Comparison of ENCODE assay signal across 8 mouse cellular contexts in the genomic region with DNA sequence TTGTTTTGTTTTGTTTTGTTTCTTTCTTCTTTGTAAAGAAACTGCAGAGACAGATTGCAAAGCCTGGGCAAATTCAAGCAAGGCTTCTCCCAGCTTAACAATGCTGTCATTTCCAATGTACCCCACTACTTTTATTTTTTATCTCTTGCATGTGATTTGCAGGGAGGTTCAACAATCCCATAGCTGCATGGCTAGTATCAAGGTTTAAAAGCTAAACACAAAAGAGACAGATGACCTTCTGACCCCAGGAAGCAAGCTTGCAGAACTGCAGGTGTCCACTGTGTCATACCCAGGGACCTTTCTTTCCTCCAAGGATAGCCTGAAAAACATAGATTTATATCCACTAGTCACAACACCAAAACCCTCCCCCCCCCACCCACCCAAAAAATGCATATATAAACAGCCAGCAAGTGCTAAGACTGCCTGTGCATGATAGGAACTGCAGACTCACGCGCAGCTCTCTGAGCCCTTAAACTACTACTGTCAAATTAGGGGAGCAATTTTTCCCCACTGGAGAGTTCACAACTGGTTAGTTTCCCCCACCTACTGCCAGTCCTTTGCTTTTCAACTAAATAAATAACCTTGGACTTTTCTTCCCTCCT.
DNase-seq lines count a peak whose midpoint lies in the region; ATAC-seq lines count a peak whose summit lies in the region.

No protein-coding gene starts in this region.

- no peaks in the 10 kb centered on the region for H3K9me3 ChIP-seq in heart, embryonic 10.5 days
- H3K9me3 ChIP-seq in hindbrain, embryonic 14.5 days (ENCODE audit: control insufficient read depth, low read length) = no peaks in the 10 kb centered on the region
- H3K9me3 ChIP-seq in midbrain, embryonic 12.5 days = no peaks in the 10 kb centered on the region

- H3K27me3 ChIP-seq in heart, embryonic 10.5 days (ENCODE audit: insufficient read depth, poor library complexity, severe bottlenecking) = no peaks in the 10 kb centered on the region
- no peaks in the 10 kb centered on the region for H3K27me3 ChIP-seq in hindbrain, embryonic 14.5 days (ENCODE audit: control insufficient read depth, insufficient read depth, low read length)
- H3K27me3 ChIP-seq in midbrain, embryonic 12.5 days = no peaks in the 10 kb centered on the region; the same call in 1 of the 2 replicates

- no peaks in the 10 kb centered on the region for H3K36me3 ChIP-seq in heart, embryonic 10.5 days
- H3K36me3 ChIP-seq in hindbrain, embryonic 14.5 days (replicated peaks; ENCODE audit: control insufficient read depth, insufficient read depth) = no peaks in the 10 kb centered on the region
- no peaks in the 10 kb centered on the region for H3K36me3 ChIP-seq in midbrain, embryonic 12.5 days

- 0 out of 2 replicates have a peak overlapping the region, but pooled peaks have one; percentile 93 for H3K4me3 ChIP-seq in heart, embryonic 10.5 days
- peak overlapping the region; percentile 71 for H3K4me3 ChIP-seq in hindbrain, embryonic 14.5 days (replicated peaks; ENCODE audit: low read length)
- peak overlapping the region; percentile 84 for H3K4me3 ChIP-seq in midbrain, embryonic 12.5 days

- 52% methylated on average over 2 of the region's 2 CpGs for WGBS in heart, embryonic 10.5 days
- WGBS in hindbrain, embryonic 14.5 days = 19% methylated on average over 2 of the region's 2 CpGs
- WGBS in midbrain, embryonic 12.5 days = 19% methylated on average over 2 of the region's 2 CpGs

- peak; percentile 74 for DNase-seq in heart, embryonic 10.5 days (ENCODE audit: low spot score)
- DNase-seq in heart, postnatal 14 days = no peak
- DNase-seq in embryo, embryonic 9.5 days (ENCODE audit: extremely low spot score) = peak; percentile 12
- no peak for DNase-seq in hindbrain, embryonic 14.5 days (ENCODE audit: low spot score)
- DNase-seq in gastrocnemius, postnatal 10 days = no peak
- no peak for DNase-seq in cerebellum, adult 8-10 months

- H3K27ac ChIP-seq in heart, embryonic 10.5 days = peak overlapping the region; percentile 99
- H3K27ac ChIP-seq in hindbrain, embryonic 14.5 days = peak overlapping the region; percentile 96
- H3K27ac ChIP-seq in midbrain, embryonic 12.5 days (replicated peaks) = peak overlapping the region; percentile 73

- peak overlapping the region; percentile 82 for H3K4me2 ChIP-seq in hindbrain, embryonic 14.5 days (replicated peaks)
- peak overlapping the region; percentile 94 for H3K4me2 ChIP-seq in midbrain, embryonic 12.5 days (replicated peaks)

- no peak for ATAC-seq in hindbrain, embryonic 14.5 days (ENCODE audit: low FRiP score)
- no peak for ATAC-seq in midbrain, embryonic 12.5 days (ENCODE audit: low FRiP score, low read depth)
- ATAC-seq in CD4-positive, CD25-positive, alpha-beta regulatory T cell, adult 4 months = no peak

- H3K4me1 ChIP-seq in heart, embryonic 10.5 days = peaks cover 55% of the 10 kb centered on the region
- peaks cover 26% of the 10 kb centered on the region; the same call in 1 of the 2 replicates for H3K4me1 ChIP-seq in hindbrain, embryonic 14.5 days (replicated peaks; ENCODE audit: control insufficient read depth, insufficient read depth, low read length)
- peaks cover 57% of the 10 kb centered on the region for H3K4me1 ChIP-seq in midbrain, embryonic 12.5 days

- H3K9ac ChIP-seq in hindbrain, embryonic 14.5 days = peak overlapping the region; percentile 97
- peak overlapping the region; percentile 50; the same call in 1 of the 2 replicates for H3K9ac ChIP-seq in midbrain, embryonic 12.5 days (replicated peaks)

- intact Hi-C loops in heart, postnatal 14 days (cut with DNase I) = no loop called here

Comparison
In these comparisons a context has a peak if more than half of its experiments do, and no peak if none do; other contexts are left out.
1. DNase-seq: peak in heart, embryonic 10.5 days (single experiment) and embryo, embryonic 9.5 days (single experiment); none in heart, postnatal 14 days (0 of 2), hindbrain, embryonic 14.5 days (single experiment), gastrocnemius, postnatal 10 days (single experiment) and cerebellum, adult 8-10 months (single experiment).
2. Peak in every context shown above with its lines, with median percentiles within 50 percentile points of each other: H3K27ac ChIP-seq and H3K4me3 ChIP-seq.